Mouse (Mus musculus) neural tube, embryonic 12.5 days (tissue): Measurements from ENCODE around the gene Cast. TPM values are rescaled to one million over a fixed set of nuclear protein-coding genes. Genes with fewer than 3 reads are reported as not detected.

Experiments used
- ATAC-seq: fragments of 200-750 bp; cut with Nextera tagmentation; 2 replicates; pipeline ENCODE4 v1.8.0; 2017; ENCODE audit warnings: low read depth, mild to moderate bottlenecking, moderate TSS enrichment, moderate library complexity; ENCODE audit not compliant: low FRiP score
- H3K27ac ChIP-seq: fragments of 300-500 bp; sonication (generic); 2 replicates; pipeline ENCODE4 v1.5.1; 2016
- H3K27me3 ChIP-seq: fragments of 300-500 bp; sonication (generic); replicated peaks from 2 replicates; pipeline ENCODE4 v1.6.1; 2016; ENCODE audit warnings: mild to moderate bottlenecking
- H3K36me3 ChIP-seq: fragments of 300-500 bp; sonication (generic); 2 replicates; pipeline ENCODE4 v1.6.1; 2016; ENCODE audit warnings: mild to moderate bottlenecking
- H3K4me1 ChIP-seq: fragments of 300-500 bp; sonication (generic); 2 replicates; pipeline ENCODE4 v1.6.1; 2016
- H3K4me2 ChIP-seq: fragments of 300-500 bp; sonication (generic); replicated peaks from 2 replicates; pipeline ENCODE4 v1.6.1; 2016; ENCODE audit warnings: mild to moderate bottlenecking
- H3K4me3 ChIP-seq: fragments of 300-500 bp; sonication (generic); 2 replicates; pipeline ENCODE4 v1.5.1; 2016
- H3K9ac ChIP-seq: fragments of 300-500 bp; sonication (generic); 2 replicates; pipeline ENCODE4 v1.6.1; 2016; ENCODE audit warnings: mild to moderate bottlenecking
- H3K9me3 ChIP-seq: fragments of 300-500 bp; sonication (generic); 2 replicates; pipeline ENCODE4 v1.6.1; 2016; ENCODE audit warnings: mild to moderate bottlenecking
- WGBS: fragments of 180-500 bp; shearing (Covaris S2); methylation state at CpG from one replicate; pipeline ENCODE4 v1.1.7; 2016; 5-methylcytosine and 5-hydroxymethylcytosine counted together
- polyA plus RNA-seq: library from polyadenylated mRNA; unstranded; fragments of >200 nt; fragmentation: Nextera tagmentation; extraction: Ambion mirVana; gene quantifications from 2 replicates; pipeline ENCODE4 v1.2.1, GENCODE M21; 2016

Gene Cast
- polyA plus RNA-seq: 14.4 and 18.2 TPM in 2 replicates

DNA sequence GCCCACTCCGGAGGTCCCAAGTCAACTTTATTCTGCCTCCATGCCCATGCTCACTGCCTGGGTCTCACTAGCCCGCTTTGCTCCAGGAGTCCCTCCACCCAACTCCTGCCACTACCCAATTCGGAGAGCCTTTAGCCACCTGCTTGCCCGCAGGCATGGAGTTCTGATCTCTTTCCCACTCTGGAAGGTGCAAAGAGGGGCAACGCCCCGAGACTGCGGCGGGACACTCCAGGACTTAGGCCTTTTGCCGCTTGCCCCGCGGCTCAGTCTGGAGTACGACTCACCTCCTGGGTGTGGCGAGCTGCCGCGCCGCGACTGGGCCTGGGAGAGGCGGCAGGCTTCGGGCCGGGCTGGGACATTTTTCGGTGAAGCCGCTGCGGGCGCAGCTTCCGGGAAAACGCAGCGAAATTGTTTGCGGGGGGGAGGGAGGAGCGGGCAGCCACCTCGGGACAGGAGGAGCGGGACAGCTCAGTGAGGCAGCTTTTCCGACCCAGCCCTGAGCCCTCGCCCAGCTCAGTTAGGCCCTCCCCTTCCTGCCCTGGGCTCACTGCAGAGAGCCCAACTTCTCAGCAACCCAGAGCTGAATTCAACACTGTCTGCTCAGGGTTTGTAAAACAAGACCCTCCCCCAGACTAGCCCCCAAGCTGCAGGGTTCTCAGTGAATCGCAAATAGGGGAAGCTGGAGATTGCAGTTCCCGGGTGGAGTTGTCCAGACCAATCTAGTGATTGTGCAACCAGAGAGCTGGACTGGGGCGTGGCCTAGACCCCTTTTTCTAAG is at the start of gene Cast:
Gene Cast, minus strand, starts transcription at position 659 of the 778 bp plus-strand sequence.
- ATAC-seq: peak; percentile 90
- no peak within 1 kb of the TSS for H3K27ac ChIP-seq
- H3K36me3 ChIP-seq: no peaks in the 10 kb centered on the region
- WGBS: 2% methylated on average over 36 of the region's 36 CpGs
- peak within 1 kb of the TSS; percentile 94 for H3K4me2 ChIP-seq
- H3K9ac ChIP-seq: peak within 1 kb of the TSS; percentile 70
- peak within 1 kb of the TSS; percentile 58 for H3K4me3 ChIP-seq
- no peaks in the 10 kb centered on the region for H3K4me1 ChIP-seq
- H3K9me3 ChIP-seq: no peaks in the 10 kb centered on the region
- H3K27me3 ChIP-seq: no peaks in the 10 kb centered on the region

DNA sequence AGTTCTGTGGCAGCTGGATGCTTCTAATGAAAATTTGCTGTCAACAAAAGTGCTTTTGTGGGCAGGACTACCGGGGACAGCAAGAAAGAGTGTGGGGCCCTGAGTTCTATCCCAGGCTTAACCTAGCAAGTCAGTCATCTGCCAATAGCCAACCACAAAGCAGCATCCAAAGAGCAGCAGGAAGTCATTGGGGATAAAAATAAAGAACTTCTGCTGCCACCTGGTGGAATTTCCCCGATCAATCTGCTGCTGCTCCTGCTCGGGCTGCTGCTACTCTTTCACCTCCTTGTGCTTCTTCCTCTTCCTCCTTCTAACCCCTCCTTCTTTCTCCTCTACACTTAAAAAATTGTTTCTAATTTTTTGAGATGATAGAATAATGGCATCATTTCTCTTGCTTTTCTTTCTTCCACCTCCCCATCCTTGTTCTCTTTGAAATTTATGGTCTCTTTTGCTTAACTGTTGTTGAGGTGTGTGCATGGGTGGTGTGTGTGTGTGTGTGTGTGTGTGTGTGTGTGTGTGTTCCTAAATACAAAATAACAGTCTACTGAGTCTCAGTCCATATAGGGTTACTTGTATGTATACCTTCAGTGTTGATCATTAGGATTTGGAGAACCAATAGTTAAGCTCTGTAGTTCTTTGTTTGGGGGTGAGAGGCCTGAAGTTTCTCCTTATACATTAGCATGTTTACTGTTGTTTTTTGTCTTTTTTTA is 45.9 kb upstream of the Cast start:
- Histone ChIP-seq H3K4me3 (no peak overlapping the region), H3K9me3 (no peaks in the 10 kb centered on the region), H3K4me1 (no peaks in the 10 kb centered on the region), H3K27ac (no peak overlapping the region), H3K9ac (no peak overlapping the region), H3K36me3 (no peaks in the 10 kb centered on the region), H3K4me2 (no peak overlapping the region), H3K27me3 (no peaks in the 10 kb centered on the region)
- 6% methylated on average over 3 of the region's 3 CpGs for WGBS
- ATAC-seq: peak; percentile 90

DNA sequence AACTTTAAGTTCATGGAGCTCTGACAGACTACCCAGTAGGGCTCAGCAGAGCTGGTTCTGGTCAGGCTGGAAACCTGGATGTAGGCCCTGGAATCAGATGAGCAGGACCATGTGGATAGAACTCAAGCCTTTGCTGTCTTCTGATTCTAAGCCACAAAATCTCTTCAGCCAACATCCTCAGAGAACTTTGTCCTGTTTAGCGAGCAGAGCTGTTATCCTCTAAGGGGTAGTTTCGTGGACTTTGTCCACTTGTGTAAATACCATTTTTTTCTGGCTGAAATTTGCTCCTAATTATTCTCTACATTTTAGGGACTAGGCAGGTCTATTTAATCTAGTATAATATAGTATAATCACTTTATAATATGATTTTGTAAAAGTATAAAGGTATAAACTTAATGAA is 42.2 kb upstream of the Cast start:
- H3K27me3 ChIP-seq: no peaks in the 10 kb centered on the region
- H3K9ac ChIP-seq: no peak overlapping the region
- WGBS: 90% methylated on average over 2 of the region's 2 CpGs

DNA sequence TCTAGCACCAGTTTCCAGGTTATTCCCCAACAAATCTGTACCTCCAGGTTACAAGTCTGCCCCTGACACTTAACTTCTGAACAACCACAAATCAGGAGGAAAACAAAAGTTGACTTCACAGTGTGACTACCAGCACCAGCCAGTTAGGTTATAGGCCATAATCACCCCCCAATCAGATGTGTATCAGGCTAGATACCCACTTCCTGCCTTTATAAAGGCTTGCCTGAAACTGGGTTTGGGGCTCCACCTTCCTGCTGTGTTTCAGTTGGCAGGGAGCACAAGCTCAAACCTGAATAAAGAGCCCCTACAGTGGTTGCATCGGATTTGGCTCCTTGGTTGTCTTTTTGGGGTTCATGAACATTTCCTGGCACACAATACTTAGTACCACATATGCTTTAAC is 37.3 kb upstream of the Cast start:
- H3K27me3 ChIP-seq: no peaks in the 10 kb centered on the region
- H3K4me2 ChIP-seq: no peak overlapping the region
- H3K36me3 ChIP-seq: no peaks in the 10 kb centered on the region
- H3K9ac ChIP-seq: no peak overlapping the region
- no peak overlapping the region for H3K4me3 ChIP-seq
- H3K9me3 ChIP-seq: no peaks in the 10 kb centered on the region
- 62% methylated on average over 1 of the region's 1 CpGs for WGBS
- no peak overlapping the region for H3K27ac ChIP-seq
- ATAC-seq: no peak
- no peaks in the 10 kb centered on the region for H3K4me1 ChIP-seq

More for the DNA sequence above, 42.2 kb upstream of the Cast start:
- H3K4me3 ChIP-seq: no peak overlapping the region
- no peaks in the 10 kb centered on the region for H3K36me3 ChIP-seq
- no peaks in the 10 kb centered on the region for H3K9me3 ChIP-seq
- no peak overlapping the region for H3K27ac ChIP-seq
- no peak overlapping the region for H3K4me2 ChIP-seq
- H3K4me1 ChIP-seq: no peaks in the 10 kb centered on the region
- ATAC-seq: no peak

DNA sequence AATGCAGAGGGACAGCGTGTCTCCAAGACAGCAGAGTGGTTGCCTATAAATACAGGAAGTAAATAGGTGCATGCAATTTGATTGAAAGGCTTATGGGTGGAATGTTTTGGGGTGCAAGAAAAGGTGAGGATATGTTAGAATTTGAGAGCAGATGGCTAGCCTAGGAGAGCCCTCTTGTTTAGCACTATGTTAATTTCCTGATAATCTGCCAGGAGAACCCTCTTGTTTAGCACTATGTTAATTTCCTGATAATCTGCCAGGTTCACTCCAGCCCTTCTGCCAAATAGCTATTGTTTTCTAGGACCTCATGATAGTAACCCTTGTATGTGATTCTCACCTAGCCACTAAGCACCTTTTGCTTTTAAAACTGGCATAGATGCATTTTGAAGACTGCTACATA is 25.9 kb upstream of the Cast start:
- H3K36me3 ChIP-seq: no peaks in the 10 kb centered on the region
- H3K4me2 ChIP-seq: no peak overlapping the region
- H3K9me3 ChIP-seq: no peaks in the 10 kb centered on the region
- no peak overlapping the region for H3K4me3 ChIP-seq
- 87% methylated on average over 1 of the region's 1 CpGs for WGBS
- ATAC-seq: no peak
- H3K27ac ChIP-seq: no peak overlapping the region
- H3K27me3 ChIP-seq: no peaks in the 10 kb centered on the region
- no peak overlapping the region for H3K9ac ChIP-seq
- no peaks in the 10 kb centered on the region for H3K4me1 ChIP-seq

DNA sequence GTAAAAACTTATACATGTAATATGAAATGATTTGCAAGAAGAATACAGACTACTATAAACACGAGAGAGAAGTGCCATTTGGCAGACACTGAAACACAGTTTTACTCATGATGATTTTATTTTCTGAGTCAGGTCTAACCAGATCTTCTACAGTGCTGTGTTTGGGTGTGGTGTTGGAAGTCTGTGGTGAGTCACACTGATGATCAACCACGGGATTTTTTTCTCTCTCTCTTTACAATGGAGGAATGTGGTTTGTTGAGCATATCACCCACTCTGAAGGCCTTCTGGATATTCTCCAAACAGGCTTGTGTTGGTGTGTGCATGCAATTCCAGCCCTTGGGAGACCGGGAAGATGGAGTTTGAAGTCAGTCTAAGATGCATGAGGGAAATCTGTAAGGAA is 13.5 kb upstream of the Cast start:
- ATAC-seq: no peak
- Histone ChIP-seq H3K9me3 (no peaks in the 10 kb centered on the region), H3K4me3 (no peak overlapping the region), H3K27ac (no peak overlapping the region), H3K9ac (no peak overlapping the region), H3K36me3 (no peaks in the 10 kb centered on the region), H3K4me1 (no peaks in the 10 kb centered on the region), H3K27me3 (no peaks in the 10 kb centered on the region), H3K4me2 (no peak overlapping the region)
- 83% methylated on average over 3 of the region's 3 CpGs for WGBS

DNA sequence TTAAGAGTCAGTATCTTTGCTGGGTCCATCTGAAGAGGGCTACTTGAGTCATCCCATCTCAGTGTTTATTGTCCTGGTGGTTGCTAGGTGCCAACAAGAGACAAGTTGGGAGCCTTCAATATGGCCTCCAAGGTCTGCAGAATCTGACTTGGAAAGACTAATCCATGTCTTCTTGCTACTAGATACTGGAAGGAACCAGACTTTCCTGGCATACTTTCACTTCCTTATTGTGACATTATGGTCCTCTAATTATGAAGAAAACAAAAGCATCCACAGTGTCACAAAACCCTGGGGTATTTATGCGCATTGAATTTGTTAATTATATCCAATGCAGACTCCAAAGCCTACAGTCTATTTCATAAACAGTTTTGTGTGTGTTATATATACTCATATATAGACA is 7.1 kb upstream of the Cast start:
- H3K4me3 ChIP-seq: no peak overlapping the region
- no peak overlapping the region for H3K4me2 ChIP-seq
- no peak overlapping the region for H3K27ac ChIP-seq
- WGBS: 88% methylated on average over 1 of the region's 1 CpGs
- no peaks in the 10 kb centered on the region for H3K9me3 ChIP-seq
- H3K36me3 ChIP-seq: no peaks in the 10 kb centered on the region
- H3K9ac ChIP-seq: no peak overlapping the region
- ATAC-seq: no peak
- no peaks in the 10 kb centered on the region for H3K4me1 ChIP-seq
- no peaks in the 10 kb centered on the region for H3K27me3 ChIP-seq

DNA sequence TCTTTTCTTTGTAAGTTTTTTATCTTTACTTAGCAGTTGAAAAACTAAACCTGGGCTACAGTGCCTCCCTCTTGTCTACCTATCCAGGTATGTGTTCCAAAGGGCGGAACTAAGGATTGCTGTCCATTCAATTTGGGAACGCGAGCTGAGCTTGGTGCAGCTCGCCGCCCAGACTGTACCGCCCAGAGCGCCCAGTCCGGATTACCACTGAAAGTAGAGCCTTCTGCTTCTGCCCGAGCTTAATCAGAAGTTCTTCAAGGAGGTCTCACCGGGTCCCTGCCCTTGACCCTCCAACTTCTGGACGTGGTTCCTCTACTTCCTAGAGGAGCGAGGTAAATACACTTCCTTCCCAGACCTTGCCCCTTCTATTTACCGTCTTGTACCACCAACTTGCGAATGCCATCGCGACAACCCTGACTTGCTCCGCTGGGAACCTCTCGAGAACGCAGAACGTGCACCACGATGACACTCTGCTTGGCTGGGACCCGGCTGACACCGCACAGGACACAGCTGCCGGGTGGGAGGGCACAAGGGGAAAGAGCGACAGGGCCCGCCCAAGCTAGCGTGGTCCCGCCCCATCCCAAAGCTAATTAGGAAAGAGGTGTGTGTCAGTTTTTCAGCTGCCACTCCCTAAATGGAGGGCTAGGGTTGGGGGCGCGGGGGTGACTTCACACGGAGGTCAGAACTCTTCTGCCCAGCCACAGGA is 1.0 kb downstream of the Cast start:
- H3K36me3 ChIP-seq: no peaks in the 10 kb centered on the region
- peak overlapping the region; percentile 94 for H3K4me2 ChIP-seq
- 2% methylated on average over 31 of the region's 31 CpGs for WGBS
- peak overlapping the region; percentile 58 for H3K4me3 ChIP-seq
- H3K27ac ChIP-seq: no peak overlapping the region
- H3K4me1 ChIP-seq: no peaks in the 10 kb centered on the region
- peak; percentile 93 for ATAC-seq
- peak overlapping the region; percentile 70; the same call in 1 of the 2 replicates for H3K9ac ChIP-seq
- no peaks in the 10 kb centered on the region for H3K9me3 ChIP-seq
- H3K27me3 ChIP-seq: no peaks in the 10 kb centered on the region

DNA sequence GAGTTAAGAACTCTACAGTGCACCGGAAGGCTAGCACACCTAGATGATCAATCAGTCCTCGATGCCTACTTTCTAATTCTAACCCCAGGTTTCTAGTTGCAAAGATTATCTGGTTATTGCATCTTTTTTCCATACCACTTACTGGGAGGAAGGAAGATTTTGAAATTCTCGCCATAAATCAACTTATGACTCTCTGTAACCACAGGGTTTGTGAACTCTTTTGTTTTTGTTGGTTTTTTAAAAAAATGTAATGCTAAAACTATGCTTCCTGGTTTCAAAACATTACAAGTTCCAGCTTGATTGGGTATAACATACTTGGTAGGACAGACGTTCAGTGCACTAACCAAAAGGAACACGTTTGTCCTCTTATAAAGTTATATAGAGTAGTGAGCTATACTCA is 1.7 kb downstream of the Cast start:
- H3K4me1 ChIP-seq: no peaks in the 10 kb centered on the region
- H3K9ac ChIP-seq: no peak overlapping the region
- ATAC-seq: no peak
- no peaks in the 10 kb centered on the region for H3K27me3 ChIP-seq
- H3K4me2 ChIP-seq: peak overlapping the region; percentile 94; the same call in 1 of the 2 replicates
- H3K36me3 ChIP-seq: no peaks in the 10 kb centered on the region
- WGBS: 61% methylated on average over 5 of the region's 5 CpGs
- H3K4me3 ChIP-seq: no peak overlapping the region
- H3K9me3 ChIP-seq: no peaks in the 10 kb centered on the region
- H3K27ac ChIP-seq: no peak overlapping the region

DNA sequence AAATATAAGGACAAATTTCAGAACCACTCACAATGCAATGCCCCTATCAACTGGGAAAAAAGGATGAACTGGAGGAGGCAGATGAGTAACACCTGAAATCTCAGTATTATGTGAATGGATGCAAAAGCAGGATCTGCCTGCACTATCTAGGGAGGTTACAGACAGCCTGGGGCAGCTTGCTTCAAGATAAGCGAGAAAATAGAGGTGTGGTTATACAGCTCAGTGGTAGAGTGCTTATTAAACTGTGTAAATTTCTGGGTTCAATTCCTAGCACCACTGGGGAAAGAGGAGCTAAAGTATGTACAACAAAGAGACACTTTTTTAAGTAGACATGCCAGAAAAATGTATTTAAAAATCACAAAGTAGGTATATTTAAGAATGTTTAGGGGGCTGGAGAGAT is 14.2 kb downstream of the Cast start:
- no peak overlapping the region for H3K4me2 ChIP-seq
- no peak overlapping the region for H3K4me3 ChIP-seq
- H3K27ac ChIP-seq: no peak overlapping the region
- no peaks in the 10 kb centered on the region for H3K9me3 ChIP-seq
- H3K9ac ChIP-seq: no peak overlapping the region
- no peak for ATAC-seq
- H3K27me3 ChIP-seq: no peaks in the 10 kb centered on the region
- WGBS: 77% methylated on average over 1 of the region's 1 CpGs
- H3K4me1 ChIP-seq: no peaks in the 10 kb centered on the region
- no peaks in the 10 kb centered on the region for H3K36me3 ChIP-seq

DNA sequence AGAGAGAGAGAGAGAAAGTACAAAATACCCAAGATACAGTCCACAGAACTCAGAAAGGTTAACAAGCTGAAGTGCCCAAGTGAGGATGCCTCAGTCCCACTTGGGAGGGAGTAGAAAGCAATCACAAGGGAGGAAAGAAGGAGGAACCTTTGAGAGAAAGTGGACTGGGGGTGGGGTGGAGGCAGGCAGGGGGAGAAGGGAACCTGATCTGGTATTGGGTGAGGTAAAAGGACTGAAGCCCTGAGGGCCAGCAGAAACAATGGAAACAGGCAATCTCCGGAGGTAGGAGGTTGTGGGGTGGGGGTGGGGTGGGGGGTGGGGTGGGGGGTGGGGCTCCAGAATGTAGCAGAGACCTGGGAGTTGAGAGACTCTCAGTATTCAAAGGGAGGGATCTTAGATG is 20.9 kb downstream of the Cast start:
- no peaks in the 10 kb centered on the region for H3K27me3 ChIP-seq
- WGBS: 0% methylated on average over 1 of the region's 1 CpGs
- no peak overlapping the region for H3K9ac ChIP-seq
- no peak overlapping the region for H3K4me3 ChIP-seq
- no peaks in the 10 kb centered on the region for H3K36me3 ChIP-seq
- no peaks in the 10 kb centered on the region for H3K9me3 ChIP-seq
- no peak overlapping the region for H3K4me2 ChIP-seq
- no peaks in the 10 kb centered on the region for H3K4me1 ChIP-seq
- no peak for ATAC-seq
- H3K27ac ChIP-seq: no peak overlapping the region

DNA sequence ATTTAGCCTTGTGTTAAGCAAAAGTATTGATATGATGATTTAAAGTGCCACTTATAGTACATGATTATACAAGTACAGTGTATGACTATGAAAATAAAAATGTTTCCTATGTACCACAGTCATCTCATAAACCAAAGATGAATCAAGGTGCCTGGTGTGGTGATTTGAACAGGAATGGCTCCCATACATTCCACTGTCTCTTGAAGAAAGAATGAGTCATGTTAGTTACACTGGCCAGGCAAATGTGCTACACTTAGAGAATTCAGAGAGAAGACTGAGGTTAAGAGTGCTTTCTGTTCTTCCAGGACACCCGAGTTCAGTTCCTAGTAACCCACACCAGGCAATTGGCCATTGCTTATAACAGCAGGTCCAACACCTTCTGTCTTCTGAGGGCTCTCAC is 36.5 kb downstream of the Cast start:
- Histone ChIP-seq H3K9me3 (no peaks in the 10 kb centered on the region), H3K4me1 (no peaks in the 10 kb centered on the region), H3K9ac (no peak overlapping the region), H3K27ac (no peak overlapping the region), H3K4me3 (no peak overlapping the region), H3K4me2 (no peak overlapping the region), H3K36me3 (no peaks in the 10 kb centered on the region), H3K27me3 (no peaks in the 10 kb centered on the region)
- 80% methylated on average over 1 of the region's 1 CpGs for WGBS
- no peak for ATAC-seq
